Mouse (Mus musculus) erythroblast, embryonic 14.5 days (primary cell): ENCODE measurements around the gene Gm20716.

ENCODE experiments used
- GATA1 ChIP-seq: IDR thresholded peaks from 2 replicates; pipeline ENCODE4 v1.6.1; 2012; ENCODE audit warnings: low read length, inconsistent platforms, mixed read lengths
- TAL1 ChIP-seq: IDR thresholded peaks from 3 replicates; pipeline ENCODE4 v1.6.1; 2012; ENCODE audit warnings: low read length, inconsistent platforms, mixed read lengths

- no peak for TF ChIP-seq GATA1
- TF ChIP-seq TAL1: no peak
Measured at GRCm38 (mm10) chr2:168156361-168156760, 73.8 kb downstream of the Gm20716 start.
